Mouse (Mus musculus) thymus, postnatal 14 days (tissue): ENCODE measurements around the gene Cdhr3.

Experiments
- DNase-seq: peaks from one replicate; pipeline ENCODE4 v3.0.0; 2021

Cdhr3 gene

GRCm38 (mm10) chr12:33000402-33000801 is 92.3 kb downstream of the Cdhr3 start:
- no peak for DNase-seq

DNA sequence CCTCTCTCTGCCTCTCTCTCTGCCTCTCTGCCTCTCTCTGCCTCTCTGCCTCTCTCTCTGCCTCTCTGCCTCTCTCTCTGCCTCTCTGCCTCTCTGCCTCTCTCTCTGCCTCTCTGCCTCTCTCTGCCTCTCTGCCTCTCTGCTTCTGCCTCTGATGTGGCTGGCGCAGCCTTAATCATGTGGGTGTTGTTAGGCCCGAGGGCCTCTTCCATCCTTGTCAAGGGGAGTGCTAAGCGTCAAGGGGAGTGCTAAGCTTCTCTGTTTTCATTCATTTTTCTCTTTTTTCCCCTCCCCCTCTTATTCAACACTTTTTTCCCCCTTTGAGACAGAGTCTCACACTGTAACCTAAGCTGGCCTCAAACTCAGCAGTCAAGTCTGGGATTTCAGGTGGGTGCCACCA is 92.9 kb downstream of the Cdhr3 start:
- peak; percentile 50 for DNase-seq

DNA sequence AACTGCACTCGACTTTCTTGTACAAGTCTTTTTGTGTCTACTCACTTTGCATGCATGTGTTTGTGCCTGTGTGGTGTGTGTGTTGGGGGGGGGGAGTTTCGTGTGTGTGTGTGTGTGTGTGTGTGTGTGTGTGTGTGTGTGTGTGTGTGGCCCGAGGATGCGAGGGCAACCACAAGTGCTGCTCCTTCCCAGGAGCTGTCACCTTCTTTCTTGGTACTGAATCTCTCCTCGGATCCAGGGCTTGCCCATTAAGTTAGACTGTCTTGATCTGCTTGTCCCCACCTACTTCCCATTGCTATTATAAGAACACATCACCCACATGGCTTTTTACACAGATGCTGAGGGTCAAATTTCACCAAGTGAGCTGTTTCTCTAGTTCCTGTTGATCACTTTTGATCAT is 93.9 kb downstream of the Cdhr3 start:
- no peak for DNase-seq

DNA sequence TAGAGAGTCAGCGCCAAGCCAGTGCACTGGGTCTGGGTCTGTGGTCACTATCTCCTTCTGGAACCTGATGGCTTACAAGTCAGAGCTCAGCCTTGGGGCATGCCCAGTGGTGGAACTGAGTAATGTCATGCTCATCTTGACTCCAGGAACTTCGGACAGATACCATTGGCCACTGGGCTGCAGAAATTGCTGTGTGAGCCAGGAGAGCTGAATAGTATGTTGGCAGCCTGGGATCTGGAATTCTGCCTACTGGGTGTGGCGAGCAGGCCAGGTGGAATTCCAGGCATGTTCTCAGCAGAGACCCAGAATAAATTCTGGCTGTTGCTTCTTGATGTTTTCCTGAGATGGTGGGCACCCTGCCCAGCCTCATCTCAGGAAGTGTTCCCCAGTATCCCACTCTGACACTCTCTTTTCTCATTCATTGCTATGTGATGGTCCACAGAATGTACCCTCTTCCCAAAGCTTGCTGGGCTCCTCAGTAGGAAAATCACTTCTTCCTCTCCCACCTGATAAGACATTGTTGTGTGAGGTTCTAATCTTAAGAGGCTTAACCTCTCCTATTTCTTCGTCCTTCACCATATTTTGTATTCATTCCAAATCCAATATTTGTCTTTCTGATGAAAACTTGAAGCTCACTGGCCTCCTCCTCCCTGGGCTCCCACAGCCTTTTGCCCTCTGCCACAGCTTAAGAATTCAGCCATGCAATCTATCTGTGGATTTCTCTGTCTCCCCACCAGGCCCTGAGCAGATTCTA is 97.4 kb downstream of the Cdhr3 start:
- DNase-seq, result no peak

DNA sequence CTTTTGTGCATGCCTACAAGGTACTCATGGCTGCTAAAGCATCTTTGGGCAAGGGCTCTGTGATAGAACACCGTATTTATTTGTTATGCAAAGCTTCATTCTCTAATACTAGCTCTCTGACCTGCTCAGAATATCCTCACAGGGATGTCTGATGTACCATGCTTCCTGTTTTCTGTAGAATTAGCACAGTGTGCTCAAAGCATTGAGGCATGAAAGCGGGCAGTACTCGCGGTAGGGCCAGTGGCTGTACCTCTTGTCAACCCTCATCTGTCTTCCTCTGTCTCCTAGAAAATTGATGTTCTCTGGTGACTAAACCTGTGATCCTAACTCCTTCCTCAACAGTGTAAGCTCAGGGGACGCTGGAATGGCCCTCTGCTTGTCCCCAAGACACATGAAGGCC is 98.6 kb downstream of the Cdhr3 start:
- no peak for DNase-seq

- DNase-seq, result peak; percentile 33
These were observed 102.9 kb downstream of the Cdhr3 start for GRCm38 (mm10) chr12:32989731-32990130.

GRCm38 (mm10) chr12:32986284-32986683 is 106.4 kb downstream of the Cdhr3 start:
- no peak for DNase-seq
